Mouse (Mus musculus) A20 (cell line): ENCODE results near the gene Crybg3.

Experiments
- DNase-seq: peaks from one replicate; pipeline ENCODE4 v3.0.0-alpha.2; 2011; ENCODE audit warnings: low read depth, low spot score

Gene Crybg3

GRCm38 (mm10) chr16:59579237-59579636 lies 21.5 kb downstream of the Crybg3 start:
- DNase-seq: no peak

GRCm38 (mm10) chr16:59573961-59574360 lies 26.8 kb downstream of the Crybg3 start:
- DNase-seq: no peak

GRCm38 (mm10) chr16:59572685-59573084 lies 28.1 kb downstream of the Crybg3 start:
- no peak for DNase-seq

DNA sequence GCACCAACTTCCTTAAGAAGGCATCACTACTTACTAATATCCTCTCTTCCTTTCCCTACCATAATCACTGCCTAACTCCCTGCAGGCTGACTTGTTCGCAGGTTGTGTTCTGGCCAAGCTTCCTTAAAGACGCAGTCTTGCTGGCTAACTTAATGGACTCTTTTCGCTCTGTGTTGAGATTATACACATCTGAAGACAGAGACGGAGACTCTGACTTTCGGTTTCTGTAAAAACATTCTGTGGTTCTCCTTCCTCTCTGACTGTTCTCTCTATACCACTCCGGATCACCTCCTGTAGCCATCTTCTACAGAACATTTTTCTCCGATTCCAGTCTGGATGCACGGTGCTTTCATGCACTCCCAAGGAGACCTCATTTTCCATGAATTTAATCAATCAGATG lies 30.0 kb downstream of the Crybg3 start:
- DNase-seq: no peak

DNA sequence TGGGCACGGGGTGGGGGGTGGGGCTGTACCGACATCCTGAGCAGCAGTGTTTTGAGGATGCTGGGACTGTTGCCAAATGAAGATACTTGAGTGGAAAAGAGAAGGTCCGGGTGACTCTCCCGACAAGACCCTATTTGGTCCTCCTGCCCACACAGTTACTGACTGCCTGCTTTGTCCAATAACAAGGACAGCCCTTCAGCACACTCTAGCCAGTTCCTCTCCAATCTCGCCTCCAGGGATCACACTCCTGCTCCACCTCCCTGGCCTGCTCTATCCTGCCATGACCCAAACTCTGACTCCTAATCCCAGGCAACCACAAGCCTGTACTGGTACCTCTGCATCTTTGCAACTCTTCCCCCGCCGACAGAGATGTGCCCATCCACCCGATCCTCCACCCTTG lies 30.9 kb downstream of the Crybg3 start:
- DNase-seq: no peak

DNA sequence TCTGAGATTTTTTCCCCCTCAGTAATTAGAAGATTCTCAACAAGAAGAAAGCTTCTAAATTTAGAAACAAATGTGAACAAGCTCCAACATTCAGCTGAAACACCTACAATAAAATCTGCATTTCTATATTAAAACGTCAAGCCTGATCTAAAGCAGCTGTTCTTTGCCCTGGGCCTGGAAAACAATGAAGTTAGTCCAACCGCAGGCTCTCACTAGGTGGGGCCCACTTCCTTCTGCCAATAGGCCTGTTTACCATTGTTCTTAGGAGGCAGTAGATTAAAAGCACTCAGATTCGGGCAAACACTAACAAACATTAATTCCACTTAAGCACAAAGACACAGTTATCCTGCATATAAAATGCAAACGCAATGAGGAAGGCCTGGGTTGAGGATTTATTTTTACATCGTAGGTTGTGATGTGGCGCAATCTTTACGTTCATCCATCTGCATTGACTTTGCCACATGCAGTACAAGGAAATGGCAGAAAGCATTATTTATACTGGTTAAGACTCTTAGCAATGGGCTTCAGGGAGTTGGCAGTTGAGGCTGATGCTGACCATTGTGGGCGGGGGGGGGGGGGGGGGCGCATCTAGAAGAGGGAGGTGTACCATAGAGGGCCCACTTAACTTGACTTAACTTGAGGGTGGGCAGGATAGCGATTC lies 32.9 kb downstream of the Crybg3 start:
- DNase-seq: no peak

- no peak for DNase-seq
Observed at GRCm38 (mm10) chr16:59566437-59566836, 34.3 kb downstream of the Crybg3 start.

DNA sequence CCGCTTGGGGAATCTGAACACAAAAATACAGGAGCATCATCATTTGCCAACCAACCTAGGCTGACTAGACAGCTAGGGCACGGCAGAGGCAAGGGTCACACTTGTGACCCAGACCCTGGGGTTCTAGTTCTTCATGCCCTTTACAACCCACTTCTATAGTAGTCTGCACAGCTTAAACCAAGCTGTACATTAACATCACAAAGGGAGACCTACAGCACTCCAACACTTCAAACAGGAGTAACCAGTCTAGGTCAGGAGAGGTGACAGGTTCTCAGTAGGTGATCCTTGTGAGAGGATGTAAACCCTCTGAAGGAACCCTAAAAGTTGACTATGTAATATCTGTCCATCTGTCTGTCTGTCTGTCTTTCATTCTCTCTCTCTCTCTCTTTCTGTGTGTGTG lies 35.1 kb downstream of the Crybg3 start:
- DNase-seq: no peak

GRCm38 (mm10) chr16:59564025-59564424 lies 36.8 kb downstream of the Crybg3 start:
- peak; percentile 53 for DNase-seq

GRCm38 (mm10) chr16:59559300-59560200 lies 41.2 kb downstream of the Crybg3 start:
- DNase-seq: peak; percentile 72

DNA sequence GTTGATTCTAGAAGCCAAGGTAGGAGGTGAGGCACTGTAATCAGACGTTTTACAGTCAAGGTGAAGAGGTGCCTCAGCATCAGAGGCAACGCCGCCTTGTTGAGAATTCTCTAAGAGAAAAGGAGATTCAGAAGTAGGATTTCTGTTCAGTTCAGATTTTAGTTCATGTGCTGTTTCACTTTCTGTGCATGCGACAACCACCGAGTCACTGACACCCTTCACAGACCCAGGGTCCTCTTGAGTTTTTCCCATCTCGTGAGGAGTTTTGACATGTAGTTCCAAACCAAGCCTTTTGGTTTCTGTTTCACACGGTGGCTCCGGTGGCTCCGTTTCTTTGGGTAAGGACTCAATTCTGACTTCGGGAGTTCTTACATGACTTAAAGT lies 41.9 kb downstream of the Crybg3 start:
- DNase-seq: no peak

- DNase-seq: no peak
Observed at GRCm38 (mm10) chr16:59553490-59554161, 47.2 kb downstream of the Crybg3 start.

DNA sequence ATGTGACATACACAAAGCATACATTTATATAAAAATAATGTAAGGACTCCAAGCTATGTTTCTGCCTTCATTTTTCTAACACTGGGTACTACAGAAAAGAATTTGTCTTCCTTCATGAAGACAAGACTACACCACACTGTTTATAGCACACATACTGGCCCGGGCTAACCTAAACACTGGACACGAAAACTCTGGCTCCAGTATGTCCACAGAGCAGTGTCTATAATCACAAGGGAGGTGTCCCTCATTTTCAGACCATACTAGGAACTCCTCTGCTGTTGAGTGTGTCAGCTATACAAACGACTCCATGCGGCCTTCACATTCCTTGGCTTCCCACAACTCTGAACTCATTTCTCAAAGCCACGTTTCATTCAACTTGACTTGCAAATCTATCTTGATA lies 49.3 kb downstream of the Crybg3 start:
- no peak for DNase-seq

DNA sequence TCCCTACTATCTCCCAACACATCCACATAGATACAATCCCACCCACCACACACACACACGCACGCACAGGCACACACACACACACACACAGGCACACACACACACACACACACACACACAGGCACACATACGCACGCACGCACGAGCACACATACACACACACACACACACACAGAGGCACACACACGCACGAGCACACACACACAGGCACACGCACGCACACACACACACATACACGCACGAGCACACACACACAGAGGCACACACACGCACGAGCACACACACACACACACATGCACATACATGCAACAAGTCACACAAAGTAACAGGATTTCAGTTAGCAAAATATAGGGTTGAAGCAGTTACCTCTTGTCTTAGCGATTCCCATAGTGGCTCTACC lies 51.1 kb downstream of the Crybg3 start:
- DNase-seq: no peak

DNA sequence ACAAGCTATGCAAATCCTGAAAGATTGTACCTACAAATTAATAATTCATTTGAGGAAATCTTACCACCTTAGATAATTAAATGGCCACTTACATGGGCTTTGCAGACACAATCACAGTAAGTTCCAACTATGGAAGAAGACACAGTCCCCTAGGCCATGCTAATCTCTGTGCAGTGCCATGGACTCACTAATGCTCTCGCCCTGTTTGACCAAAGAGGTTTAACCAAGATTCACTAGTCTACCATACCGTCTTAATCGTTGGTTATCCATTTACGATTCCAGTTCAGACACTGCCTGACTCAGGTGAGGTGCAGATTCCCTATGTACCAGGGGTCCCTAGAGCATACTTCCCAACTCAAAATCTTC lies 52.2 kb downstream of the Crybg3 start:
- no peak for DNase-seq

GRCm38 (mm10) chr16:59547887-59548581 lies 52.7 kb downstream of the Crybg3 start:
- DNase-seq: no peak

- DNase-seq: no peak
Observed at GRCm38 (mm10) chr16:59547466-59547865, 53.3 kb downstream of the Crybg3 start.

- DNase-seq: no peak
Observed at GRCm38 (mm10) chr16:59545360-59545759, 55.4 kb downstream of the Crybg3 start.

DNA sequence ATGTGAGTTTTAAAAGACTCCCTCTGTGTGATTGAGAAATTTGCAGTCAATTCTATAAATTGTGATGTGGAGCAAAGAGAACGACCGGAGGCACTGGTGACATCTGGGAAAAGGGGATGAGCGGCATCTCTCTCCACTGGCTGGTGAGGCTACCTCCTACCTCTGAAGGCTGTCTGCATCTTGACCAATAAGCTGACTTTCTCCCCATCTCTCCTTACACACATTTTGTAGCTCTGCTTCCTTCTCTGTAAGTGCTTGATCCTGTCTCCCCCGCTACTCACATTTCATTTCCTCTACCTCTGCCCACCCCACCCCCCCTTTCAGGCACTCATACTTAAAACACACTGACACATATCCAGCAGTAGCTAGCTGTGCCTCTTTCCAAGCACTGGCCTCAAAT lies 59.4 kb downstream of the Crybg3 start:
- DNase-seq: no peak

DNA sequence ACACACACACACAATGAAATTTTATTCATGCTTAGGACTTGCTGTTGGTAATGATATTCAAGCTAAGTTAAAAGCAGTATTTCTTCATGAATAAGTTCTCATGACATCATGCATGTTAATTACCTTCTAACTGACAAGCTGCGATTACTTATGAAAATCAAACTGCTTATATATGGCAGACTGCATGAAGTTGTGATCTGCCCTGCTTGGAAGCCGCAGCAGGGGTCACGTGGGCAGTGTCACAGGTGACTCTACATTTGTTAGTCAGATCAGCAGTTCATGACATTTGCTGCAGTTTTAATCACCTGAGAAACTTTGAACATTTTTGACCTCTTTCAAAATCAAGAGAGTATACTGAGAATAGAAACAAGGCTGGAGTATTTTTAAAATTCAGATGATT lies 59.8 kb downstream of the Crybg3 start:
- DNase-seq: no peak

- DNase-seq: no peak
Observed at GRCm38 (mm10) chr16:59535673-59536072, 65.1 kb downstream of the Crybg3 start.

GRCm38 (mm10) chr16:59534349-59534748 lies 66.4 kb downstream of the Crybg3 start:
- no peak for DNase-seq
